Mouse (Mus musculus) midbrain, postnatal 0 days (tissue): Measurements from ENCODE around the gene Clcn3. TPM values are rescaled to one million over a fixed set of nuclear protein-coding genes. Genes with fewer than 3 reads are reported as not detected.

Experiments used
- ATAC-seq: fragments of 200-750 bp; cut with Nextera tagmentation; 2 replicates; pipeline ENCODE4 v1.8.0; 2017; ENCODE audit warnings: moderate number of reproducible peaks, mild to moderate bottlenecking, moderate TSS enrichment, moderate library complexity; ENCODE audit not compliant: low FRiP score
- DNase-seq: peaks from one replicate; pipeline ENCODE4 v3.0.0-alpha.2; 2015; ENCODE audit warnings: low spot score
- H3K27ac ChIP-seq: fragments of 300-500 bp; sonication (generic); 2 replicates; pipeline ENCODE4 v1.5.1; 2014; ENCODE audit warnings: low read depth, mild to moderate bottlenecking, low read length, mixed read lengths
- H3K27me3 ChIP-seq: fragments of 300-500 bp; sonication (generic); 2 replicates; pipeline ENCODE4 v1.6.1; 2014; ENCODE audit warnings: low read length, control low read depth, mixed read lengths; ENCODE audit not compliant: insufficient read depth
- H3K36me3 ChIP-seq: fragments of 300-500 bp; sonication (generic); 2 replicates; pipeline ENCODE4 v1.6.1; 2014; ENCODE audit warnings: low read length, control low read depth, mixed read lengths; ENCODE audit not compliant: insufficient read depth
- H3K4me1 ChIP-seq: fragments of 300-500 bp; sonication (generic); 2 replicates; pipeline ENCODE4 v1.6.1; 2014; ENCODE audit warnings: mild to moderate bottlenecking, control low read depth, antibody characterized with exemption, low read length, mixed read lengths; ENCODE audit not compliant: insufficient read depth
- H3K4me2 ChIP-seq: fragments of 300-500 bp; sonication (generic); 2 replicates; pipeline ENCODE4 v1.6.1; 2014; ENCODE audit warnings: low read depth, mild to moderate bottlenecking, low read length, mixed read lengths; ENCODE audit not compliant: poor library complexity, severe bottlenecking
- H3K4me3 ChIP-seq: fragments of 300-500 bp; sonication (generic); 2 replicates; pipeline ENCODE4 v1.5.1; 2014; ENCODE audit warnings: low read depth, mild to moderate bottlenecking, low read length, moderate library complexity
- H3K9ac ChIP-seq: fragments of 300-500 bp; sonication (generic); replicated peaks from 2 replicates; pipeline ENCODE4 v1.6.1; 2014; ENCODE audit warnings: mild to moderate bottlenecking, low read length, moderate library complexity, mixed read lengths; ENCODE audit not compliant: poor library complexity, severe bottlenecking
- H3K9me3 ChIP-seq: fragments of 300-500 bp; sonication (generic); 2 replicates; pipeline ENCODE4 v1.6.1; 2016; ENCODE audit warnings: low read length, control low read depth
- CTCF ChIP-seq: IDR thresholded peaks from 2 replicates; pipeline ENCODE4 v1.5.1; 2016; ENCODE audit warnings: antibody characterized with exemption, mild to moderate bottlenecking
- WGBS: fragments of 180-500 bp; shearing (Covaris S2); extraction: QIAGEN DNeasy Blood & Tissue Kit; methylation state at CpG from one replicate; pipeline ENCODE4 v1.1.7; 2014; 5-methylcytosine and 5-hydroxymethylcytosine counted together
- polyA plus RNA-seq: library from polyadenylated mRNA; unstranded; fragments of >200 nt; fragmentation: Nextera tagmentation; extraction: Ambion mirVana; gene quantifications from 2 replicates; pipeline ENCODE4 v1.2.1, GENCODE M21; 2015
- total RNA-seq: library from RNA; depleted of rRNA; stranded (reverse); fragments of >200 nt; gene quantifications from 2 replicates; pipeline ENCODE4 v1.2.3, GENCODE M21; 2014

The Clcn3 gene
- total and polyA plus RNA-seq, 2 experiments from 2014 or later = 79.5 to 96.5 TPM

- H3K9me3 ChIP-seq = no peaks in the 10 kb centered on the region
These were observed 104.5 kb downstream of the Clcn3 start for GRCm38 (mm10) chr8:60878617-60879016.

GRCm38 (mm10) chr8:60870231-60871193, 112.6 kb downstream of the Clcn3 start:
- ATAC-seq (no peak), DNase-seq (no peak)
- H3K9me3 ChIP-seq = no peaks in the 10 kb centered on the region
- 84% methylated on average over 13 of the region's 13 CpGs for WGBS
- no peak overlapping the region for H3K4me3 ChIP-seq
- H3K36me3 ChIP-seq = no peaks in the 10 kb centered on the region
- no peaks in the 10 kb centered on the region for H3K4me1 ChIP-seq
- H3K27me3 ChIP-seq = no peaks in the 10 kb centered on the region
- no peak overlapping the region for H3K4me2 ChIP-seq
- no peak overlapping the region for H3K9ac ChIP-seq
- H3K27ac ChIP-seq = no peak overlapping the region
- no peak for TF ChIP-seq CTCF

More at GRCm38 (mm10) chr8:60878617-60879016, 104.5 kb downstream of the Clcn3 start:
- H3K27me3 ChIP-seq = no peaks in the 10 kb centered on the region
- H3K4me3 ChIP-seq = no peak overlapping the region
- H3K4me2 ChIP-seq = no peak overlapping the region
- no peaks in the 10 kb centered on the region for H3K36me3 ChIP-seq
- no peak for ATAC-seq
- 80% methylated on average over 2 of the region's 2 CpGs for WGBS
- no peak for TF ChIP-seq CTCF
- H3K27ac ChIP-seq = no peak overlapping the region
- no peaks in the 10 kb centered on the region for H3K4me1 ChIP-seq
- no peak for DNase-seq
- H3K9ac ChIP-seq = no peak overlapping the region

- Histone ChIP-seq H3K9ac (no peak overlapping the region), H3K4me1 (no peaks in the 10 kb centered on the region), H3K4me3 (no peak overlapping the region), H3K4me2 (no peak overlapping the region), H3K27me3 (no peaks in the 10 kb centered on the region), H3K27ac (no peak overlapping the region), H3K36me3 (no peaks in the 10 kb centered on the region), H3K9me3 (no peaks in the 10 kb centered on the region)
- no peak for TF ChIP-seq CTCF
- ATAC-seq (no peak), DNase-seq (no peak)
- WGBS = 91% methylated on average over 2 of the region's 2 CpGs
These were observed 113.3 kb downstream of the Clcn3 start for GRCm38 (mm10) chr8:60869761-60870160.

GRCm38 (mm10) chr8:60868236-60868965, 114.7 kb downstream of the Clcn3 start:
- no peaks in the 10 kb centered on the region for H3K9me3 ChIP-seq
- DNase-seq (no peak), ATAC-seq (no peak)
- H3K36me3 ChIP-seq = no peaks in the 10 kb centered on the region
- H3K27me3 ChIP-seq = no peaks in the 10 kb centered on the region
- H3K4me1 ChIP-seq = no peaks in the 10 kb centered on the region
- 87% methylated on average over 4 of the region's 4 CpGs for WGBS
- no peak overlapping the region for H3K4me3 ChIP-seq
- no peak overlapping the region for H3K27ac ChIP-seq
- H3K4me2 ChIP-seq = no peak overlapping the region
- no peak for TF ChIP-seq CTCF
- H3K9ac ChIP-seq = no peak overlapping the region

- no peak overlapping the region for H3K27ac ChIP-seq
- WGBS = 68% methylated on average over 4 of the region's 4 CpGs
- no peaks in the 10 kb centered on the region for H3K36me3 ChIP-seq
- no peak for TF ChIP-seq CTCF
- no peaks in the 10 kb centered on the region for H3K27me3 ChIP-seq
- H3K9ac ChIP-seq = no peak overlapping the region
- H3K9me3 ChIP-seq = no peaks in the 10 kb centered on the region
- H3K4me2 ChIP-seq = no peak overlapping the region
- no peaks in the 10 kb centered on the region for H3K4me1 ChIP-seq
- no peak overlapping the region for H3K4me3 ChIP-seq
- DNase-seq (no peak), ATAC-seq (no peak)
These were observed 115.5 kb downstream of the Clcn3 start for GRCm38 (mm10) chr8:60867468-60868115.
